Mouse (Mus musculus) ES-Bruce4 (cell line): ENCODE results near the gene Erbb4.

Source experiments
- CTCF ChIP-seq: IDR thresholded peaks from one replicate; pipeline ENCODE4 v1.8.1; 2011; ENCODE audit warnings: low read depth, low read length
- POLR2A ChIP-seq: IDR thresholded peaks from one replicate; pipeline ENCODE4 v1.8.1; 2011; ENCODE audit warnings: low read length; ENCODE audit not compliant: insufficient read depth

DNA sequence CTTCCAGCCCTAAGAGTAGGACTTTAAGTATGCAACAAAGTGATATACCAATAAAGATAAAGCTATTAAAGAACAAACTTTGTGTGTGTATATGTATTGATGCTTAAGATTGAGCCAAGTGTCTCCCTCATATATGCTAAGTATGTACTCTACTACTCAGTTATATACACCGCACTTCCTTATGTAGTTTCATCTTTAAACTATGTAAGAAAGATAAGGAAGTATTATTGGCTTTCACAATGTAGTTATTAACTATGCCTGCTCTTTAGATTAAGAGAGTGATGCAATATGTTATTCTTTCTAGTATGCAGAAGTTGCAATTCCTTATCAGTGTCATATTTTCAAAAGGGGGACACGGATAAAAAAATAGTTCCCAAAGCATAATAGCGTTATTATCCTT is 1088.2 kb downstream of the Erbb4 start:
- TF ChIP-seq POLR2A = no peak
- no peak for TF ChIP-seq CTCF
